Mouse (Mus musculus) cerebellum, postnatal 36 days (tissue): Measurements from ENCODE around the gene Plch2.

Source experiments
- DNase-seq, 2 experiments: peaks; one replicate each; pipeline ENCODE4 v3.0.0; 2021 to 2022; ENCODE audit warnings: mixed read lengths in 2 of 2

The Plch2 gene

GRCm38 (mm10) chr4:155056724-155057123, at the start of gene Plch2:
Gene Plch2 (minus strand): TSS chr4:155056784.
- DNase-seq: no peak

GRCm38 (mm10) chr4:155098572-155098971, 42.0 kb upstream of the Plch2 start:
- DNase-seq: no peak

- DNase-seq: no peak
Observed at GRCm38 (mm10) chr4:155097452-155097851, 40.9 kb upstream of the Plch2 start.

- DNase-seq: peak; percentile 69 to 70
Observed at GRCm38 (mm10) chr4:155095967-155096366, 39.4 kb upstream of the Plch2 start.

GRCm38 (mm10) chr4:155095238-155095900, 38.8 kb upstream of the Plch2 start:
- peak; percentile 90 to 95 for DNase-seq

GRCm38 (mm10) chr4:155094565-155094964, 38.0 kb upstream of the Plch2 start:
- DNase-seq: peak; percentile 54 to 59

- DNase-seq: no peak
Observed at GRCm38 (mm10) chr4:155093431-155094149, 37.0 kb upstream of the Plch2 start.

- peak; percentile 93 for DNase-seq
Observed at GRCm38 (mm10) chr4:155092718-155093430, 36.3 kb upstream of the Plch2 start.

- DNase-seq: no peak
Observed at GRCm38 (mm10) chr4:155090688-155091449, 34.3 kb upstream of the Plch2 start.

GRCm38 (mm10) chr4:155090147-155090546, 33.6 kb upstream of the Plch2 start:
- DNase-seq: no peak

- DNase-seq: no peak
Observed at GRCm38 (mm10) chr4:155089241-155089640, 32.7 kb upstream of the Plch2 start.

GRCm38 (mm10) chr4:155086108-155087024, 29.8 kb upstream of the Plch2 start, which contains the start of the genes Rer1 and Morn1:
Gene Rer1 (minus strand): TSS chr4:155086382.
Gene Morn1 (plus strand): TSS chr4:155086577.
- peak; percentile 100 for DNase-seq

- DNase-seq: no peak
Observed at GRCm38 (mm10) chr4:155085206-155086107, 28.9 kb upstream of the Plch2 start.

- DNase-seq: no peak
Observed at GRCm38 (mm10) chr4:155084351-155084750, 27.8 kb upstream of the Plch2 start.

- no peak for DNase-seq
Observed at GRCm38 (mm10) chr4:155083553-155083952, 27.0 kb upstream of the Plch2 start.

- DNase-seq: no peak
Observed at GRCm38 (mm10) chr4:155079666-155080065, 23.1 kb upstream of the Plch2 start.

GRCm38 (mm10) chr4:155078808-155079207, 22.2 kb upstream of the Plch2 start:
- DNase-seq: peak; percentile 37 to 54

GRCm38 (mm10) chr4:155076677-155077076, 20.1 kb upstream of the Plch2 start:
- no peak for DNase-seq

GRCm38 (mm10) chr4:155075813-155076212, 19.2 kb upstream of the Plch2 start:
- no peak for DNase-seq

- DNase-seq: no peak
Observed at GRCm38 (mm10) chr4:155075137-155075536, 18.6 kb upstream of the Plch2 start.
